Mouse (Mus musculus): ENCODE data around the gene Relch. TPM values are rescaled to one million over a fixed set of nuclear protein-coding genes. Genes with fewer than 3 reads are reported as not detected.
"Not testable (repeated sequence)": the region's sequence is repeated elsewhere in the genome, so short reads cannot be mapped to it uniquely, and the experiment has no call there.

The Relch gene
- total RNA-seq (2015) (48.7 and 57.3 TPM in 2 replicates), total RNA-seq (2017) (45.0 and 47.5 TPM in 2 replicates)

- ATAC-seq (ENCODE audit: poor library complexity, severe bottlenecking) = peak; percentile 88
Observed at GRCm38 (mm10) chr1:105663171-105663961, at the start of gene Relch, which contains the start of gene Pign. Gene Relch (plus strand): TSS chr1:105663861. Gene Pign (minus strand): TSS chr1:105663677.

- peak; percentile 40; the same call in 1 of the 2 replicates for ATAC-seq (ENCODE audit: poor library complexity, severe bottlenecking)
Observed at GRCm38 (mm10) chr1:105630481-105630880, 33.2 kb upstream of the Relch start.

- ATAC-seq (ENCODE audit: poor library complexity, severe bottlenecking) = no peak
Observed at GRCm38 (mm10) chr1:105644093-105644492, 19.6 kb upstream of the Relch start.

- no peak for ATAC-seq (ENCODE audit: poor library complexity, severe bottlenecking)
Observed at GRCm38 (mm10) chr1:105650650-105651049, 13.0 kb upstream of the Relch start.

GRCm38 (mm10) chr1:105653981-105654380, 9.7 kb upstream of the Relch start:
- no peak for ATAC-seq (ENCODE audit: poor library complexity, severe bottlenecking)

- peak; percentile 21; the same call in 1 of the 2 replicates for ATAC-seq (ENCODE audit: poor library complexity, severe bottlenecking)
Observed at GRCm38 (mm10) chr1:105660015-105660414, 3.6 kb upstream of the Relch start.

GRCm38 (mm10) chr1:105662820-105663170, 866 bp upstream of the Relch start:
- ATAC-seq (ENCODE audit: poor library complexity, severe bottlenecking) = no peak

GRCm38 (mm10) chr1:105663962-105664812, 526 bp downstream of the Relch start:
- no peak for ATAC-seq (ENCODE audit: poor library complexity, severe bottlenecking)

- no peak for ATAC-seq (ENCODE audit: poor library complexity, severe bottlenecking)
Observed at GRCm38 (mm10) chr1:105669700-105670099, 6.0 kb downstream of the Relch start.

GRCm38 (mm10) chr1:105674763-105675162, 11.1 kb downstream of the Relch start:
- no peak for ATAC-seq (ENCODE audit: poor library complexity, severe bottlenecking)

- ATAC-seq (ENCODE audit: poor library complexity, severe bottlenecking) = peak; percentile 92
Observed at GRCm38 (mm10) chr1:105680587-105680986, 16.9 kb downstream of the Relch start.

- no peak for ATAC-seq (ENCODE audit: poor library complexity, severe bottlenecking)
Observed at GRCm38 (mm10) chr1:105685501-105685900, 21.8 kb downstream of the Relch start.

GRCm38 (mm10) chr1:105695581-105695980, 31.9 kb downstream of the Relch start:
- no peak for ATAC-seq (ENCODE audit: poor library complexity, severe bottlenecking)

- no peak for ATAC-seq (ENCODE audit: poor library complexity, severe bottlenecking)
Observed at GRCm38 (mm10) chr1:105700984-105701530, 37.4 kb downstream of the Relch start.

GRCm38 (mm10) chr1:105709415-105709814, 45.8 kb downstream of the Relch start:
- no peak for ATAC-seq (ENCODE audit: poor library complexity, severe bottlenecking)

GRCm38 (mm10) chr1:105711227-105711626, 47.6 kb downstream of the Relch start:
- no peak for ATAC-seq (ENCODE audit: poor library complexity, severe bottlenecking)

GRCm38 (mm10) chr1:105712822-105713221, 49.2 kb downstream of the Relch start:
- no peak for ATAC-seq (ENCODE audit: poor library complexity, severe bottlenecking)

GRCm38 (mm10) chr1:105718358-105718757, 54.7 kb downstream of the Relch start:
- no peak for ATAC-seq (ENCODE audit: poor library complexity, severe bottlenecking)

GRCm38 (mm10) chr1:105729246-105729645, 65.6 kb downstream of the Relch start:
- ATAC-seq (ENCODE audit: poor library complexity, severe bottlenecking) = not testable (repeated sequence)

- no peak for ATAC-seq (ENCODE audit: poor library complexity, severe bottlenecking)
Observed at GRCm38 (mm10) chr1:105735318-105735717, 71.7 kb downstream of the Relch start.

- no peak for ATAC-seq (ENCODE audit: poor library complexity, severe bottlenecking)
Observed at GRCm38 (mm10) chr1:105738334-105738733, 74.7 kb downstream of the Relch start.

Data from megakaryocyte, adult 5-6 weeks (primary cell).